Mouse (Mus musculus) ovary, postnatal 36 days (tissue): ENCODE data around the gene Ager.

Experiments
- DNase-seq: peaks from one replicate; pipeline ENCODE4 v3.0.0; 2022; ENCODE audit warnings: low spot score, mixed read lengths

Gene Ager

GRCm38 (mm10) chr17:34597566-34598095 lies at the start of gene Ager:
TSS of gene Ager (plus strand) at chr17:34597862.
- DNase-seq = no peak

GRCm38 (mm10) chr17:34549156-34549555 lies 48.5 kb upstream of the Ager start:
- DNase-seq = no peak

GRCm38 (mm10) chr17:34549843-34550242 lies 47.8 kb upstream of the Ager start:
- DNase-seq = no peak

GRCm38 (mm10) chr17:34555483-34555882 lies 42.2 kb upstream of the Ager start:
- DNase-seq = peak; percentile 69

GRCm38 (mm10) chr17:34556406-34556805 lies 41.3 kb upstream of the Ager start:
- no peak for DNase-seq

GRCm38 (mm10) chr17:34557411-34557810 lies 40.3 kb upstream of the Ager start:
- DNase-seq = no peak

- no peak for DNase-seq
Observed at GRCm38 (mm10) chr17:34559116-34559515, 38.5 kb upstream of the Ager start.

GRCm38 (mm10) chr17:34559895-34560294 lies 37.8 kb upstream of the Ager start:
- DNase-seq = no peak

- DNase-seq = no peak
Observed at GRCm38 (mm10) chr17:34560438-34560837, 37.2 kb upstream of the Ager start.

- no peak for DNase-seq
Observed at GRCm38 (mm10) chr17:34561200-34561599, 36.5 kb upstream of the Ager start.

- no peak for DNase-seq
Observed at GRCm38 (mm10) chr17:34562595-34562994, 35.1 kb upstream of the Ager start.

GRCm38 (mm10) chr17:34563354-34563753 lies 34.3 kb upstream of the Ager start:
- no peak for DNase-seq

GRCm38 (mm10) chr17:34564003-34564421 lies 33.6 kb upstream of the Ager start, which contains the start of gene Notch4:
TSS of gene Notch4 (plus strand) at chr17:34564268.
- no peak for DNase-seq

- no peak for DNase-seq
Observed at GRCm38 (mm10) chr17:34564796-34565195, 32.9 kb upstream of the Ager start.

- DNase-seq = no peak
Observed at GRCm38 (mm10) chr17:34567311-34567710, 30.4 kb upstream of the Ager start.

- DNase-seq = no peak
Observed at GRCm38 (mm10) chr17:34568421-34568820, 29.2 kb upstream of the Ager start.

- DNase-seq = no peak
Observed at GRCm38 (mm10) chr17:34569919-34570318, 27.7 kb upstream of the Ager start.

- DNase-seq = no peak
Observed at GRCm38 (mm10) chr17:34571875-34572274, 25.8 kb upstream of the Ager start.

- no peak for DNase-seq
Observed at GRCm38 (mm10) chr17:34572361-34572760, 25.3 kb upstream of the Ager start.

- no peak for DNase-seq
Observed at GRCm38 (mm10) chr17:34576577-34576976, 21.1 kb upstream of the Ager start.

- DNase-seq = no peak
Observed at GRCm38 (mm10) chr17:34578070-34578469, 19.6 kb upstream of the Ager start.

GRCm38 (mm10) chr17:34582528-34582927 lies 15.1 kb upstream of the Ager start:
- no peak for DNase-seq

- DNase-seq = no peak
Observed at GRCm38 (mm10) chr17:34583397-34583796, 14.3 kb upstream of the Ager start.

GRCm38 (mm10) chr17:34583819-34584218 lies 13.8 kb upstream of the Ager start:
- no peak for DNase-seq

- no peak for DNase-seq
Observed at GRCm38 (mm10) chr17:34585121-34585520, 12.5 kb upstream of the Ager start.
